Mouse (Mus musculus) intestine, postnatal 0 days (tissue): ENCODE measurements around the gene Tyro3. TPM values are rescaled to one million over a fixed set of nuclear protein-coding genes. Genes with fewer than 3 reads are reported as not detected.

Source experiments
- ATAC-seq: fragments of 200-750 bp; cut with Nextera tagmentation; 2 replicates; pipeline ENCODE4 v1.8.0; 2017; ENCODE audit warnings: mild to moderate bottlenecking, moderate TSS enrichment, moderate library complexity
- H3K27ac ChIP-seq: fragments of 300-500 bp; sonication (generic); 2 replicates; pipeline ENCODE4 v1.5.1; 2014; ENCODE audit warnings: mild to moderate bottlenecking, low read depth, low read length, moderate library complexity
- H3K27me3 ChIP-seq: fragments of 300-500 bp; sonication (generic); replicated peaks from 2 replicates; pipeline ENCODE4 v1.6.1; 2014; ENCODE audit warnings: low read length, mixed read lengths; ENCODE audit not compliant: control insufficient read depth, insufficient read depth
- H3K36me3 ChIP-seq: fragments of 300-500 bp; sonication (generic); 2 replicates; pipeline ENCODE4 v1.6.1; 2014; ENCODE audit warnings: mild to moderate bottlenecking, moderate library complexity; ENCODE audit not compliant: control insufficient read depth, insufficient read depth
- H3K4me1 ChIP-seq: fragments of 300-500 bp; sonication (generic); replicated peaks from 2 replicates; pipeline ENCODE4 v1.6.1; 2014; ENCODE audit warnings: antibody characterized with exemption, low read length, mixed read lengths; ENCODE audit not compliant: control insufficient read depth, insufficient read depth
- H3K4me2 ChIP-seq: fragments of 300-500 bp; sonication (generic); replicated peaks from 2 replicates; pipeline ENCODE4 v1.6.1; 2014; ENCODE audit warnings: low read depth, mild to moderate bottlenecking, moderate library complexity
- H3K4me3 ChIP-seq: fragments of 300-500 bp; sonication (generic); 2 replicates; pipeline ENCODE4 v1.5.1; 2014; ENCODE audit warnings: low read depth, low read length
- H3K9ac ChIP-seq: fragments of 300-500 bp; sonication (generic); 2 replicates; pipeline ENCODE4 v1.6.1; 2014; ENCODE audit warnings: mild to moderate bottlenecking, low read depth, low read length
- H3K9me3 ChIP-seq: fragments of 300-500 bp; sonication (generic); 2 replicates; pipeline ENCODE4 v1.6.1; 2016; ENCODE audit warnings: mixed run types; ENCODE audit not compliant: control insufficient read depth
- CTCF ChIP-seq: sonication (generic); IDR thresholded peaks from 2 replicates; pipeline ENCODE4 v1.5.1; 2016; ENCODE audit warnings: low read depth, mild to moderate bottlenecking, control low read depth, antibody characterized with exemption, moderate library complexity
- WGBS: fragments of 180-500 bp; shearing (Covaris S2); extraction: QIAGEN DNeasy Blood & Tissue Kit; methylation state at CpG from one replicate; pipeline ENCODE4 v1.1.7; 2014; 5-methylcytosine and 5-hydroxymethylcytosine counted together
- polyA plus RNA-seq: library from polyadenylated mRNA; unstranded; fragments of >200 nt; fragmentation: Nextera tagmentation; extraction: Ambion mirVana; gene quantifications from 2 replicates; pipeline ENCODE4 v1.2.1, GENCODE M21; 2015

Gene Tyro3
- polyA plus RNA-seq, 1 experiment from 2014 or later = 4.5 TPM

- 16% methylated on average over 13 of the region's 13 CpGs for WGBS
- Histone ChIP-seq H3K36me3 (0 out of 2 replicates have a peak, but pooled peaks cover 5% of the 10 kb centered on the region), H3K9ac (no peak overlapping the region), H3K27me3 (no peaks in the 10 kb centered on the region; the same call in 1 of the 2 replicates), H3K4me1 (no peaks in the 10 kb centered on the region), H3K4me3 (no peak overlapping the region), H3K9me3 (no peaks in the 10 kb centered on the region), H3K27ac (no peak overlapping the region), H3K4me2 (peak overlapping the region; percentile 100)
- TF ChIP-seq CTCF = peak; percentile 78
- no peak for ATAC-seq
Observed at GRCm38 (mm10) chr2:119798246-119798927, 854 bp downstream of the Tyro3 start.

GRCm38 (mm10) chr2:119799181-119799960, 1.8 kb downstream of the Tyro3 start:
- peak; percentile 68 for ATAC-seq
- H3K4me1 ChIP-seq = no peaks in the 10 kb centered on the region
- H3K9ac ChIP-seq = peak overlapping the region; percentile 66
- 0% methylated on average over 55 of the region's 89 CpGs for WGBS
- H3K4me3 ChIP-seq = peak overlapping the region; percentile 73
- TF ChIP-seq CTCF = no peak
- 0 out of 2 replicates have a peak, but pooled peaks cover 5% of the 10 kb centered on the region for H3K36me3 ChIP-seq
- no peaks in the 10 kb centered on the region for H3K9me3 ChIP-seq
- no peak overlapping the region for H3K27ac ChIP-seq
- peak overlapping the region; percentile 100 for H3K4me2 ChIP-seq
- no peaks in the 10 kb centered on the region; the same call in 1 of the 2 replicates for H3K27me3 ChIP-seq

GRCm38 (mm10) chr2:119799961-119800550, 2.5 kb downstream of the Tyro3 start:
- Histone ChIP-seq H3K36me3 (0 out of 2 replicates have a peak, but pooled peaks cover 5% of the 10 kb centered on the region), H3K4me2 (peak overlapping the region; percentile 100), H3K4me3 (peak overlapping the region; percentile 73), H3K27ac (no peak overlapping the region), H3K27me3 (no peaks in the 10 kb centered on the region; the same call in 1 of the 2 replicates), H3K9ac (peak overlapping the region; percentile 66), H3K4me1 (no peaks in the 10 kb centered on the region), H3K9me3 (no peaks in the 10 kb centered on the region)
- no peak for TF ChIP-seq CTCF
- peak; percentile 46 for ATAC-seq
- 1% methylated on average over 27 of the region's 27 CpGs for WGBS

DNA sequence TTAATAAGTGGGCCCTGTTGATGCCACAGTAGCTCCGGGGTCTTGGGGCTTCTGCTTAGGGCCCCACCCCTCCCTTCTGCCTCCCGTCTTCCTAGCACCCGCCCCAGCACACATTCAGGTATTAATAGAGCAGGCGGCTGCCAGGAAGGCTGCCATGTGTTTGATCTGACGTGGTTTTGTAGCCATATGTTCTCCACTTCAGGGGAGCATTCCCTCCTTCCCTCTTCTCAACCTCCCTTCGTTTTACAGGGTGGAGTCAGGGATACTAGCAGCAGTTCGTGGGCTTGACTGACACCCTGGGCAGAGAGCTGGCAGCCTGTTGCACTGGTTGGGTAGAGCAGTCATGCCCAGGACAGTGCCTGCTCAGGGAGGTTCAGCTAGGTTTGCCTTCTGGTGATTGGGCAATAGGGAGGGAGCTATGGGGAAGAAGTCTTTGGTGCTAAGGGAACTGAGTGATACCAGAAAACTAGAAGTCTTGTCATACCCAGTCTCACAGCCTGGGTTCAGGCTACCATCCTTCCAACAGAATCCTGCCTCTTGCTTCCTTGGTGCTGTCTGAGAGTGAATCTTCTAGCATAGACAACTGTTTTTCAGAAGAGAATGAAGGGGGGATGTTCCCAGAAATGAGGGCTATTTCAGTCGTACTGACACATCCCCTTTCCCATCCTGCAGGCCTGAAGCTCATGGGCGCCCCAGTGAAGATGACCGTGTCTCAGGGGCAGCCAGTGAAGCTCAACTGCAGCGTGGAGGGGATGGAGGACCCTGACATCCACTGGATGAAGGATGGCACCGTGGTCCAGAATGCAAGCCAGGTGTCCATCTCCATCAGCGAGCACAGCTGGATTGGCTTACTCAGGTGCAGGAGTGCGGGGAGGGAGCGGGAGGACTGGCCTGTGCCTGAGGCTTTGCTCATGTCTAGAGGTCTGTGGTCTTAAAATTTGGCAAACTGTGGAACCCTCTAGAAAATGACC, 3.6 kb downstream of the Tyro3 start:
- no peak for TF ChIP-seq CTCF
- H3K36me3 ChIP-seq = 0 out of 2 replicates have a peak, but pooled peaks cover 5% of the 10 kb centered on the region
- no peak overlapping the region for H3K27ac ChIP-seq
- no peaks in the 10 kb centered on the region for H3K9me3 ChIP-seq
- H3K9ac ChIP-seq = no peak overlapping the region
- 66% methylated on average over 15 of the region's 15 CpGs for WGBS
- no peak overlapping the region; the same call in 1 of the 2 replicates for H3K4me3 ChIP-seq
- H3K4me2 ChIP-seq = peak overlapping the region; percentile 100
- H3K27me3 ChIP-seq = no peaks in the 10 kb centered on the region; the same call in 1 of the 2 replicates
- H3K4me1 ChIP-seq = no peaks in the 10 kb centered on the region
- no peak for ATAC-seq

- Histone ChIP-seq H3K9me3 (no peaks in the 10 kb centered on the region), H3K36me3 (0 out of 2 replicates have a peak, but pooled peaks cover 5% of the 10 kb centered on the region), H3K27ac (no peak overlapping the region), H3K27me3 (no peaks in the 10 kb centered on the region), H3K4me3 (no peak overlapping the region), H3K4me1 (no peaks in the 10 kb centered on the region), H3K9ac (no peak overlapping the region), H3K4me2 (no peak overlapping the region)
- ATAC-seq = no peak
- 76% methylated on average over 10 of the region's 10 CpGs for WGBS
- TF ChIP-seq CTCF = no peak
Observed at GRCm38 (mm10) chr2:119802767-119803617, 5.5 kb downstream of the Tyro3 start.
